Mouse (Mus musculus): ENCODE data around the gene Sfrp4. TPM values are rescaled to one million over a fixed set of nuclear protein-coding genes. Genes with fewer than 3 reads are reported as not detected.

Gene Sfrp4
- polyA plus RNA-seq, 1 experiment from 2014 or later = 2.2 TPM

DNA sequence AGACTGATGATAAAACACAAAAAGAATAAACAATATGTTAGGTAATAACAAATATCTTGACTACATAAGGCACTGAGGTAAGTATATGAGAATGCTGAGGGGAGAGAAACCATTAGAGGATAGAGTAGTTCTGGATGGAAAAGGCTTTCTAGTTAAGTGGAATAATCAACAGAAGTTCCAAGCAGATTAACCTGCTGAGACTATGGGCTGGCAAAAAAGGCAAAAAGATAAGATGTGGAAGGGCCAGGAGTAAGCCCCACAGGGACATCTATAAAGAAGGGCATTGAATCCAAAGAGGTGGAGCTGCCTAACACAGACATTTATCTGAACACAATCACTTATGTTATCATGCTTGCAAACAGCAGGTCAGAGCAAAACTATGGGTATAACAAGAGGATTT, 14.8 kb upstream of the Sfrp4 start:
- no peak overlapping the region for H3K4me3 ChIP-seq (replicated peaks; ENCODE audit: low read length)
- H3K36me3 ChIP-seq (ENCODE audit: control insufficient read depth, insufficient read depth) = no peaks in the 10 kb centered on the region
- H3K27ac ChIP-seq (ENCODE audit: low read length) = no peak overlapping the region
- H3K4me1 ChIP-seq (replicated peaks; ENCODE audit: control insufficient read depth, insufficient read depth, low read length) = peaks cover 4% of the 10 kb centered on the region
- H3K9me3 ChIP-seq (ENCODE audit: control insufficient read depth, low read length) = no peaks in the 10 kb centered on the region
- H3K9ac ChIP-seq (replicated peaks; ENCODE audit: low read depth, low read length) = no peak overlapping the region
- H3K27me3 ChIP-seq (replicated peaks; ENCODE audit: control insufficient read depth, insufficient read depth, low read length) = no peaks in the 10 kb centered on the region
- H3K4me2 ChIP-seq (ENCODE audit: low read length) = no peak overlapping the region
- ATAC-seq = no peak

DNA sequence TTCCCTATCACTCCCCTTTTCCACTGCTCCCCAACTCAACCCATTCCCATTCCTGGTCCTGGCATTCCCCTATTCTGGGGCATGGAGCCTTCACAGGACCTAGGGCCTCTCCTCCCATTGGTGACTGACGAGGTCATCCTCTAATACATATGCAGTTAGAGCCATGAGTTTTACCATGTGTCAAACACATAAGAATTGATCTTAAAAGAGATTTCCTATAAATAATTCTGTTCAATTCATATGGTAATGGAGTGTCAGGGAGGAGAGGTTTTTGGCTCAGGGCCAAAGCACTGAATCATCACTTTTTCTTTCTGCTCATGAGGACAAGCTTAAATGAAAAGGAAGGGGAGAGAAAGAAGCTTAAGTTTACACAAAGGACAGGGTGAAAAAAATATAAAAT, 10.6 kb upstream of the Sfrp4 start:
- Histone ChIP-seq H3K27me3 (replicated peaks; ENCODE audit: control insufficient read depth, insufficient read depth, low read length) (no peaks in the 10 kb centered on the region), H3K4me3 (replicated peaks; ENCODE audit: low read length) (no peak overlapping the region), H3K27ac (ENCODE audit: low read length) (no peak overlapping the region), H3K36me3 (ENCODE audit: control insufficient read depth, insufficient read depth) (no peaks in the 10 kb centered on the region), H3K4me1 (replicated peaks; ENCODE audit: control insufficient read depth, insufficient read depth, low read length) (peaks cover 4% of the 10 kb centered on the region), H3K9ac (replicated peaks; ENCODE audit: low read depth, low read length) (no peak overlapping the region), H3K9me3 (ENCODE audit: control insufficient read depth, low read length) (no peaks in the 10 kb centered on the region), H3K4me2 (ENCODE audit: low read length) (no peak overlapping the region)
- 16% methylated on average over 1 of the region's 1 CpGs for WGBS
- ATAC-seq = peak; percentile 70

DNA sequence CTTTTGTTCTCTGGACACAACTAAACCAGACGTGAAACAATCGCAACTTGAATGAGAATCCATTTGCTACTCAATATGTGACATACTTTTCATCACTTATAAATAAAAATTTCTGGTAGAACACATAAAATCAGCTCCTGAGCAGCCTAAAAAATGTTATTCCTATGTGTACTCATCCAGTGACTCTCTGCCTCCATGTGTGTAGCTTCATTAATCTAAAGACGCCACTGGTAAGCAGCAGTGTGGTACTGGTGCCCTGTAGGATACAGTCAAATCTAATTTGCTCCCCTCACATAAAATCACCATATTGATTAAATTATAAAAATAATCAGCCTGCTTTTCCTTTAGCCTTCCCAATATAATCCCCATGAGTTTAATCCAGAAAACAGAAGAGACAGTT, 9.9 kb upstream of the Sfrp4 start:
- Histone ChIP-seq H3K27me3 (replicated peaks; ENCODE audit: control insufficient read depth, insufficient read depth, low read length) (no peaks in the 10 kb centered on the region), H3K27ac (ENCODE audit: low read length) (no peak overlapping the region), H3K9ac (replicated peaks; ENCODE audit: low read depth, low read length) (no peak overlapping the region), H3K4me2 (ENCODE audit: low read length) (no peak overlapping the region), H3K4me3 (replicated peaks; ENCODE audit: low read length) (no peak overlapping the region), H3K9me3 (ENCODE audit: control insufficient read depth, low read length) (no peaks in the 10 kb centered on the region), H3K4me1 (replicated peaks; ENCODE audit: control insufficient read depth, insufficient read depth, low read length) (peaks cover 4% of the 10 kb centered on the region), H3K36me3 (ENCODE audit: control insufficient read depth, insufficient read depth) (no peaks in the 10 kb centered on the region)
- 49% methylated on average over 3 of the region's 3 CpGs for WGBS
- peak; percentile 39 for ATAC-seq

DNA sequence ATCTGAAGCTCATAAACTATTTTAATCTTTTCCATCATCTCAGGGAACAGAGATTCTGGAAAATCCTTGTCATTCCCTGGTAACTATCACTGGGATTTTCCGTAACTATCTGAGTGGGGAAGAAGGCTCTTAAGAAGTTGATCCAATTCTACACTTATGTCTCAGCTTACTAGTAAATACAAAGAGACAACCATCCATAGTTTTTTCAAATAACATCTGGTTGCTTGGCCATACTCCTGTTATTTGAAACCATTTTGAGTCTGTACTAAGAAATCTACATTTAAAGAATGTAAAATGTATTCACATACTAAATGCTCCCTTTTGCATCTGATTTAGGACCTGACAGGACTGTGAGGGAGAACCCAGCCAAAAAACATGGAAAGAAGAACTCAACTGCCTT, 9.5 kb upstream of the Sfrp4 start:
- Histone ChIP-seq H3K4me1 (replicated peaks; ENCODE audit: control insufficient read depth, insufficient read depth, low read length) (peaks cover 8% of the 10 kb centered on the region), H3K27ac (ENCODE audit: low read length) (no peak overlapping the region), H3K9me3 (ENCODE audit: control insufficient read depth, low read length) (no peaks in the 10 kb centered on the region), H3K4me3 (replicated peaks; ENCODE audit: low read length) (no peak overlapping the region), H3K9ac (replicated peaks; ENCODE audit: low read depth, low read length) (no peak overlapping the region), H3K27me3 (replicated peaks; ENCODE audit: control insufficient read depth, insufficient read depth, low read length) (no peaks in the 10 kb centered on the region), H3K4me2 (ENCODE audit: low read length) (no peak overlapping the region), H3K36me3 (ENCODE audit: control insufficient read depth, insufficient read depth) (no peaks in the 10 kb centered on the region)
- 88% methylated on average over 1 of the region's 1 CpGs for WGBS
- ATAC-seq = no peak

DNA sequence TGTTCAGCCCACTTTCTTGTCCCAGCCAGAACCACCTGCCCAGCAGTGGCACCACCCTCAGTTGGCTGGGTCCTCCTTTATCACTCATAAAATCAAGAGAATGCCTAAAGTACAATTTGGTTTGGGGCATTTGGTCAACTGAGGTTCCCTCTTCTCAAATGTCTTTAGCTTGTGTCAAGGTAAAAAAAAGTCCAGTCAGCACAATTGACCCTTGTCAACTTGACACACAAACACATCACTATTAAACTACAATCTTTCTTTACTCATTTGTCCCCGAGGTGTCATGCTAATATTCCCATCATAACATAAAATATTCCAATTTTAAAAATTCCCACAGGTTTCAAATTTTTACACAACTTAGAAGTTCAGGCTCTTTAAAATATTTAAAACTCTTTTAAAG, 8.6 kb upstream of the Sfrp4 start:
- WGBS = 90% methylated on average over 1 of the region's 1 CpGs
- no peak overlapping the region for H3K4me2 ChIP-seq (ENCODE audit: low read length)
- H3K9ac ChIP-seq (replicated peaks; ENCODE audit: low read depth, low read length) = no peak overlapping the region
- no peaks in the 10 kb centered on the region for H3K9me3 ChIP-seq (ENCODE audit: control insufficient read depth, low read length)
- no peaks in the 10 kb centered on the region for H3K36me3 ChIP-seq (ENCODE audit: control insufficient read depth, insufficient read depth)
- no peak overlapping the region for H3K4me3 ChIP-seq (replicated peaks; ENCODE audit: low read length)
- H3K27me3 ChIP-seq (replicated peaks; ENCODE audit: control insufficient read depth, insufficient read depth, low read length) = no peaks in the 10 kb centered on the region
- H3K27ac ChIP-seq (ENCODE audit: low read length) = no peak overlapping the region
- peaks cover 11% of the 10 kb centered on the region for H3K4me1 ChIP-seq (replicated peaks; ENCODE audit: control insufficient read depth, insufficient read depth, low read length)
- no peak for ATAC-seq

DNA sequence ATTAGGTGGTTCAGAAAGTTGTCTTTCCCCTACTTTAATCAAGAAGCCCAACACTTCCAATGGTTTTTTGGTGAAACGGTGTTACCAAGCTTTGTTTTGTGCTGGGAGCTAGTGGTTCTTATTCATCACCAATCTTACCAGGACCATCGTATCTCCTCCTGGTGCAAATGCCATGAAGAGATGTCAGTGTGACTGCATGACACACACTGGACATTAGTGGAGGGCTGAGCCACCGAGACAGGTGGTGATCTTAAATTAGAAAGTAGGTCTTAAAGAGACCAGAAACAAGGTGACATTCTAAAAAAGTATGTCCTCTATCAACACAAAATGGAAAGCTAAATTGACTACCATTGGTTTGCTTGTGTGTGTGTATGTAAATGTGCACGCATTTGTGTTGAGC, 4.8 kb upstream of the Sfrp4 start:
- H3K9me3 ChIP-seq (ENCODE audit: control insufficient read depth, low read length) = no peaks in the 10 kb centered on the region
- H3K4me3 ChIP-seq (replicated peaks; ENCODE audit: low read length) = no peak overlapping the region
- no peak for ATAC-seq
- peaks cover 12% of the 10 kb centered on the region for H3K4me1 ChIP-seq (replicated peaks; ENCODE audit: control insufficient read depth, insufficient read depth, low read length)
- 92% methylated on average over 4 of the region's 4 CpGs for WGBS
- no peaks in the 10 kb centered on the region for H3K27me3 ChIP-seq (replicated peaks; ENCODE audit: control insufficient read depth, insufficient read depth, low read length)
- H3K36me3 ChIP-seq (ENCODE audit: control insufficient read depth, insufficient read depth) = no peaks in the 10 kb centered on the region
- H3K9ac ChIP-seq (replicated peaks; ENCODE audit: low read depth, low read length) = no peak overlapping the region
- no peak overlapping the region for H3K27ac ChIP-seq (ENCODE audit: low read length)
- peak overlapping the region; percentile 4; the same call in 1 of the 2 replicates for H3K4me2 ChIP-seq (ENCODE audit: low read length)

DNA sequence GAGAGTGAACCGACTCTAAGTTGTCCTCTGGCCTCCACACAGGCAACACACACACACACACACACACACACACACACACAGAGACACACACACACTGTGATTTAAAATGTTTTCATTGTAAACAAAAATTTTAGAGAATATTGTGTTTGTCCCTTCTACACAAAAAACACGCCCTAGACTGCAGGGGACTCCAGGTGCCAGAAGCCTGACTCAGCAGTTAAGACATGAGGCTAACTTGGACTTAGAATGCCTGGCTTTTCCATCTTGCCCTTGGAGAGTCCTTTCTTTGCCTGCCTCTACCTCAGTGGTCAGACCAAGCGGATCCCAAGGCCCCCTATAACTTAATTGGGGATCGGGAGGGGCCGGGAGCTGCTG, 4.1 kb upstream of the Sfrp4 start:
- peak overlapping the region; percentile 89 for H3K4me2 ChIP-seq (ENCODE audit: low read length)
- ATAC-seq = peak; percentile 32
- peak overlapping the region; percentile 99 for H3K9ac ChIP-seq (replicated peaks; ENCODE audit: low read depth, low read length)
- peak overlapping the region; percentile 94 for H3K4me3 ChIP-seq (replicated peaks; ENCODE audit: low read length)
- 0% methylated on average over 5 of the region's 5 CpGs for WGBS
- no peaks in the 10 kb centered on the region for H3K36me3 ChIP-seq (ENCODE audit: control insufficient read depth, insufficient read depth)
- peak overlapping the region; percentile 82 for H3K27ac ChIP-seq (ENCODE audit: low read length)
- no peaks in the 10 kb centered on the region for H3K9me3 ChIP-seq (ENCODE audit: control insufficient read depth, low read length)
- no peaks in the 10 kb centered on the region for H3K27me3 ChIP-seq (replicated peaks; ENCODE audit: control insufficient read depth, insufficient read depth, low read length)
- H3K4me1 ChIP-seq (replicated peaks; ENCODE audit: control insufficient read depth, insufficient read depth, low read length) = peaks cover 17% of the 10 kb centered on the region

DNA sequence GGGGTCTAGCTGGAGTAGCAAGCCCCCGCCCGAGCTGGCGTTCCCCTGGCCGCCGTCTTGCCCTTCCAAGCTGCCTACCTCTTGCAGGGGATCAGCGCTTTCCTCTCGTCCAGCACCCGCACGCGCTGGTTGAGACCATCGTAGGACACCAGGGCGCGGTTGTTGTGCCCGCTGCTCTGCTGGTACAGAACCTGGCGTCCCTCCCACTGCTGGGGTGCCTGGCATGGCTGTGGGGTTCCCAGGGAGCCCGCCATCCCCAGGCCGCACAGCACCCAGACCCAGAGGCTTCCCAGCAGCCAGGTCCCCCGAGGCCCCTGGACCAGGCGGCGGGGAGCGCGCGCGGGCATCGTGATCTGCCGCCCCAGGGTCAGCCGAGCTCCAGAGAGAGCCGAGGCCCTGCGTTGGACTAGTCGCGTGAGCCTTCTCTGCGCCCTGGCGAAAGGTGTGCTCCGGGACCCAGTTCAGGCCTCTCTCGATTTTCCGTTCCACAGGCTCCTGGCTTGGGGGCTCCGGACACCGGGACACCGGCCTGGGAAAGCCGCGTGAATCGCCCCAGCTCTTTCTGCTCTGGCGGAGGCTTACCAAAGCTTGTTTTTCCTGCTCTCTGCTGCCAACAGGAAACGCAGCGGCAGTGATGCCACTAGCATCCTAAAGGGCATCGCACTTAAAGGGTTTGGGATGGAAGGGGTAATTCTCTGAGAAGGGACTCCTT, 3.5 kb upstream of the Sfrp4 start, which contains the start of gene Epdr1:
Epdr1 (minus strand) TSS at position 712 of the 712 bp plus-strand sequence.
- Histone ChIP-seq H3K4me3 (replicated peaks; ENCODE audit: low read length) (peak within 1 kb of the TSS; percentile 94), H3K4me1 (replicated peaks; ENCODE audit: control insufficient read depth, insufficient read depth, low read length) (peaks cover 19% of the 10 kb centered on the region), H3K4me2 (ENCODE audit: low read length) (peak within 1 kb of the TSS; percentile 89), H3K27ac (ENCODE audit: low read length) (peak within 1 kb of the TSS; percentile 82), H3K9ac (replicated peaks; ENCODE audit: low read depth, low read length) (peak within 1 kb of the TSS; percentile 99), H3K27me3 (replicated peaks; ENCODE audit: control insufficient read depth, insufficient read depth, low read length) (no peaks in the 10 kb centered on the region), H3K9me3 (ENCODE audit: control insufficient read depth, low read length) (no peaks in the 10 kb centered on the region), H3K36me3 (ENCODE audit: control insufficient read depth, insufficient read depth) (no peaks in the 10 kb centered on the region)
- WGBS = under 1% methylated on average over 46 of the region's 46 CpGs
- peak; percentile 89 for ATAC-seq

DNA sequence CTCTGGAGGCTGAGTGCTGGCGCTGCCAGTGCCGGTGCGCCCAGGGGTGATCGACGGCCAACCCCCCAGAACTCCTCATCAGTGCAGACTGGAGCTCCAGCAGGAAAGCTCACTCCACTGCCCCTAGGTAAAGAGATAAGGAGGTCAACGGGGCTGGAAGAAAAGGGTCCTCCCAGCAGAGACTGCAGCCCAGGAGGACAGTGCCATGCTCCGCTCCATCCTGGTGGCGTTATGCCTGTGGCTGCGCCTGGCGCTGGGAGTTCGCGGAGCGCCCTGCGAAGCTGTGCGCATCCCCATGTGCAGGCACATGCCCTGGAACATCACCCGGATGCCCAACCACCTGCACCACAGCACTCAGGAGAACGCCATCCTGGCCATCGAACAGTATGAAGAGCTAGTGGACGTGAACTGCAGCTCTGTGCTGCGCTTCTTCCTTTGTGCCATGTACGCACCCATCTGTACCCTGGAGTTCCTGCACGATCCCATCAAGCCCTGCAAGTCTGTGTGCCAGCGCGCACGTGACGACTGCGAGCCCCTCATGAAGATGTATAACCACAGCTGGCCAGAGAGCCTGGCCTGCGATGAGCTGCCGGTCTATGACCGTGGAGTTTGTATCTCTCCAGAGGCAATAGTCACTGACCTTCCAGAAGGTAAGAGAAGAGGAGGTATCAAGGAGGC, 463 bp downstream of the Sfrp4 start:
- Histone ChIP-seq H3K4me1 (replicated peaks; ENCODE audit: control insufficient read depth, insufficient read depth, low read length) (peaks cover 14% of the 10 kb centered on the region), H3K36me3 (ENCODE audit: control insufficient read depth, insufficient read depth) (no peaks in the 10 kb centered on the region), H3K27ac (ENCODE audit: low read length) (no peak overlapping the region), H3K4me2 (ENCODE audit: low read length) (peak overlapping the region; percentile 76), H3K27me3 (replicated peaks; ENCODE audit: control insufficient read depth, insufficient read depth, low read length) (no peaks in the 10 kb centered on the region), H3K9me3 (ENCODE audit: control insufficient read depth, low read length) (no peaks in the 10 kb centered on the region), H3K9ac (replicated peaks; ENCODE audit: low read depth, low read length) (peak overlapping the region; percentile 61), H3K4me3 (replicated peaks; ENCODE audit: low read length) (peak overlapping the region; percentile 52)
- ATAC-seq = peak; percentile 20
- WGBS = 15% methylated on average over 30 of the region's 30 CpGs

Measured in forebrain, embryonic 16.5 days (tissue).